Mouse (Mus musculus) macrophage (primary cell): ENCODE results near the gene Trmt61a. TPM values are rescaled to one million over a fixed set of nuclear protein-coding genes. Genes with fewer than 3 reads are reported as not detected.
A peak's percentile ranks its signal among the peaks of the same experiment; 100 is the strongest.
"Not testable (repeated sequence)": the region's sequence is repeated elsewhere in the genome, so short reads cannot be mapped to it uniquely, and the experiment has no call there.

ENCODE experiments used
- H3K27ac ChIP-seq: fragments of 350-480 bp; formaldehyde crosslinking; 2 replicates; pipeline ENCODE4 v1.9.0; 2021
- H3K36me3 ChIP-seq: fragments of 350-480 bp; formaldehyde crosslinking; 2 replicates; pipeline ENCODE4 v1.9.0; 2021; ENCODE audit errors: inconsistent target
- H3K4me3 ChIP-seq: fragments of 350-480 bp; formaldehyde crosslinking; 2 replicates; pipeline ENCODE4 v1.9.0; 2021; ENCODE audit errors: inconsistent target
- H3K79me2 ChIP-seq: fragments of 350-480 bp; formaldehyde crosslinking; 2 replicates; pipeline ENCODE4 v1.9.0; 2021; ENCODE audit errors: inconsistent target
- WGBS: methylation state at CpG from one replicate; pipeline ENCODE4 v1.1.7; 2026; ENCODE audit warnings: inconsistent platforms; ENCODE audit not compliant: missing documents; 5-methylcytosine and 5-hydroxymethylcytosine counted together
- polyA plus RNA-seq: library from polyadenylated mRNA; stranded (reverse); fragments of 250-400 nt; gene quantifications from 3 replicates; pipeline ENCODE4 v1.2.4, GENCODE M21; 2018; ENCODE audit warnings: inconsistent platforms
- total RNA-seq, 78 experiments: library from RNA; depleted of rRNA; stranded (reverse); fragments of 250-400 nt; gene quantifications; 1 replicate in 9 of 78; 2 replicates in 24 of 78; 3 replicates in 43 of 78; 4 replicates in 2 of 78; pipeline ENCODE4 v1.2.4; 2018; ENCODE audit warnings: inconsistent platforms in 56 of 78

The Trmt61a gene
- total RNA-seq (2018; cell fraction: chromatin; rRNA removed), result 10 to 100 TPM in 4 of 26 experiments, 1 to 10 TPM in 22; 1.3 to 13.3 (median 5.5) TPM
- 1 to 10 TPM; 2.4 to 8.1 (median 4.7) TPM for total RNA-seq (2018; cell fraction: cytosol; rRNA removed)
- 10 to 100 TPM in 3 of 26 experiments, 1 to 10 TPM in 23; 1.4 to 22.2 (median 4.6) TPM for total RNA-seq (2018; cell fraction: nucleus; rRNA removed)
- 3.4 to 25.1 TPM (median 4.4 TPM) in 3 replicates for polyA plus RNA-seq

DNA sequence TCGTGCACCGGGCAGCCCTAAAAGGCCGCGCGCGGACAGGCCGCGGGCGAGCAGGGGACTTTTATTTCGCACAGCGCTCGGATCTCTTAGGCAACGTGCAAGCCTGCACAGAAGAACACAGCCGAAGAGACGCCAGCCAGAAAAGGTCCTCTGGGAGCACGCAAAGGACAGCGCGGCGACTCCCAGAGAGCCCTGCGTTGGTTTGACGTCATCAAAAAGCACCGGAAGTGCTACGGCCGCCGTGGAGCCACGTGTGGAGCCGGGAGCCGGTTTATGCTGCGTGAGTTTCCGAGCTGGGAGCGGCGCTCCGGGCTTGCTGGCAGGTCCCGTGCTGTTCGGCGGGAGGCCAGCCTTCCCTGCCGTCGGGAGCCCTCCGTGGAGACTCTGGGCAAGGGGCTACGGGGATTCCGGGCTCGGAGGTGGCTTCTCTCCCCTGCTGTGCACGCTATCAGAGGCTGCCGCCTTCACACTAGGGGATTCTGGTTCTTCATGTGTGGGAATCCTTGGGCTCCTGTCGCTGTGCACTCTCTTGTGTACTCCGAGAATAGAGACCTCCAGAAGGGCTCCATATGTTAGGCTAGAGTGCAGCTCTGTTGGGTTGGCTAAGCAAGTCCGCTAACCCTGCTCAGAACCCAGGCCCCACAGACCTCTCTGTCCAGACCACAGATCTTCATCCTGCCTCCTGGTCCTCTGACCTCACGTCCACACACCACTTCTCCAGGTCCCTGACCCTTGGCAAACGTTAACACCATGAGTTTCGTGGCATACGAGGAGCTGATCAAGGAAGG is at the start of gene Trmt61a:
Gene Trmt61a (plus strand): TSS at position 224 of the 788 bp plus-strand sequence.
- peaks cover 8% of the 10 kb centered on the region; the same call in 1 of the 2 replicates for H3K36me3 ChIP-seq
- H3K4me3 ChIP-seq, result peak within 1 kb of the TSS; percentile 75
- under 1% methylated on average over 50 of the region's 51 CpGs for WGBS
- peak within 1 kb of the TSS; percentile 98 for H3K27ac ChIP-seq
- H3K79me2 ChIP-seq, result peaks cover 17% of the 10 kb centered on the region

DNA sequence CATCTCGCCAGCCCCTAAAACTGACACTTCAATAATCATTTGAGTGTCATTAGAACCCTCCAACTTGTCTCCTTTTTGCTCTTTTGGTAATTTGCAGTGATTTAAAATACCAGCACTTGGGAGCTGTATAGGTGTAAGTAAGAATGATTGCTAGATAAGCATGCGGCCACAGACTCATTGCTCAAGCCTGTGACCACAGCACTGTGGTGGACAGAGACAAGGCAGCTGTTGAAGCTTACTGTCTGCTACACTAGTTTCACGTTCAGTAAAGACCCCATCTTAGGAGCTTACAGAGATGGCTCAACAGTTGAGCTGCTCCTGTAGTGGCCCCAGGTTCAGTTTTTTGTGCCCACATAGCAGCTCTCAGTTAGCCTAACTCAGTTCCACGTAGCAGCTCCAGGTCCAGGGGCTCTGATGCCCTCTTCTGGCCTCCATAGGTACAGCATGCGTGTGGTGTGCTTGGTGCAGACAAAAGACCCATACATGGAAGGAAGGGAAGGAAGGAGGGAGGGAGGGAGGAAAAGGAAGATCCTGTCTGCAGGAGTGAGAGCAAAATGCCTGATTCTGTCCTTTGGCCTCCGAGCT is 29.8 kb upstream of the Trmt61a start:
- Histone ChIP-seq H3K79me2 (no peaks in the 10 kb centered on the region), H3K36me3 (peaks cover 55% of the 10 kb centered on the region), H3K4me3 (no peak overlapping the region), H3K27ac (no peak overlapping the region)
- 48% methylated on average over 6 of the region's 6 CpGs for WGBS

DNA sequence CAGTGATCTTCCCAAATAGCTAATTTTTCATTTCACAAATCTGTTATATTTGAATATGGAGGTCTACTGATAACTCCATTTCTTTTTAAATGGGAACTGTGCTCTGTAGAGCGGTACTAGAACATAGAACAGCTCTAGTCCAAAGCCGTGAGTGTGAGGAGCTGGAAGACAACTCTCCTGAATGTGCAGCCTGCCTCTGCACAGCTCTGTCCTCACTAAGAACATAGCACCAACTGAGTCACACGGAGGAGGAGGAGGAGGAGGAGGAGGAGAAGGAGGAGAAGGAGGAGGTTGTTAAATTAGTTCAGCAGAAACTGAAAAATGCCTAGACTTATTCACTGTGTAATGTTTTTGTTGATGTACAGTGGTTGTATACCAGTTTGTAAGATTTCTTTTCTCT is 25.0 kb upstream of the Trmt61a start:
- H3K79me2 ChIP-seq, result no peaks in the 10 kb centered on the region
- H3K27ac ChIP-seq, result no peak overlapping the region
- H3K36me3 ChIP-seq, result peaks cover 57% of the 10 kb centered on the region
- 86% methylated on average over 1 of the region's 3 CpGs for WGBS
- no peak overlapping the region for H3K4me3 ChIP-seq

DNA sequence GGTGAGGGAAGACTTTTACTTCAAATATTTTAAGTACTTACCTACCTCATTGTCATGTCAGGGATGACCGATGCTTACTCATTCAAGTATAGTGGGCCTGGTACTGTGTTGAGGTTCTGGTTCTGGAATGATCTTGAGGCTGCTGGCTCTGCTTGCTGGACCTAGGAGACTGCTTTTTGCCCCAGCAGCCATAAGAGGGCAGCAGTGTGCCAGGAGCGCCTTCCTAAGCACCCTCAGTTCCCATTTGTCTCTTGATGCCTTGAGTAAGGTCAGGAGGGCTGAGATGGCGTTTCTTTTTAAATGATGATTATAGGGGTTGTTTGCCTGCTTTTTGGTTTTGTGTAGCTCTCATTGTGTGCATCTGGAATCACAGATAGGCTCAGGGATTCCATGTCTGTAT is 24.5 kb upstream of the Trmt61a start:
- H3K79me2 ChIP-seq, result no peaks in the 10 kb centered on the region
- WGBS, result 24% methylated on average over 3 of the region's 3 CpGs
- no peak overlapping the region for H3K4me3 ChIP-seq
- H3K27ac ChIP-seq, result no peak overlapping the region
- peaks cover 57% of the 10 kb centered on the region for H3K36me3 ChIP-seq

DNA sequence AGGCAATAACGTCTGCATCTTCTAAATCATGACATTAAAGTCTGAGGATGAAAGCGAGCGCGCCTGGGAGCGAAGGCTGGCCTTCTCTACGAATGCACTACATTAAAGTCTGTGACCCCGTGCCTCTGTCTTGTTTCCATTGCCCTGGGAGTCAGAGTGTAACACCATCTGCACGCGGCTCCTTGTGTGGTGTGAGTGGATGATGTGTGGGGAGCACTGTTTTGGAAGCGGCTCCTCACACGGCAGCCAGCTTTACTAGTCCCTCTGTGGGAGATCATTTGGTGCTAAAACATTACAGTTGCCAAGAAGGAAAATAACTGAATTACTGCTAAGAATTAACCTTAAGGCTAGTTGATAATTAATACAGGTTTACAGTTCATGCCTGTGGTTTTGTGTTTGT is 22.2 kb upstream of the Trmt61a start:
- H3K27ac ChIP-seq, result no peak overlapping the region
- H3K79me2 ChIP-seq, result no peaks in the 10 kb centered on the region
- peaks cover 47% of the 10 kb centered on the region for H3K36me3 ChIP-seq
- 96% methylated on average over 11 of the region's 11 CpGs for WGBS
- no peak overlapping the region for H3K4me3 ChIP-seq

DNA sequence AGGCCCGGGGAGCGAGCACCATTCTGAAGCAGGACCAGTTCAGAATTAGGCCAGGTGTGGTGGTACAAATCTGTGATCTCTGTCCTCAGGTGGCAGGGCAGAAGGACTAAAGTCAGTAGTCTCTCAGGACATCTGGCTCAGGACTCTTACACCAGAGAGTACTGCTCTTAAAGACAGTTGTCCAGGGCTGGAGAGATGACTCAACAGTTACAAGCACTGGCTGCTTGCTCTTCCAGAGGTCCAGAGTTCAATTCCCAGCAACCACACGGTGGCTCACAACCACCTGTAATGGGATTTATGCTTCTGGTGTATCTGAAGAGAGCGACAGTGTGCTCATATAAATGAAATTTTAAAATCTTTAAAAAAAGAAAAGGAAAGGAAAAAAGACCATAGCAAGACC is 18.6 kb upstream of the Trmt61a start:
- WGBS, result 98% methylated on average over 4 of the region's 4 CpGs
- peaks cover 36% of the 10 kb centered on the region for H3K36me3 ChIP-seq
- no peaks in the 10 kb centered on the region for H3K79me2 ChIP-seq
- H3K4me3 ChIP-seq, result no peak overlapping the region
- no peak overlapping the region for H3K27ac ChIP-seq

DNA sequence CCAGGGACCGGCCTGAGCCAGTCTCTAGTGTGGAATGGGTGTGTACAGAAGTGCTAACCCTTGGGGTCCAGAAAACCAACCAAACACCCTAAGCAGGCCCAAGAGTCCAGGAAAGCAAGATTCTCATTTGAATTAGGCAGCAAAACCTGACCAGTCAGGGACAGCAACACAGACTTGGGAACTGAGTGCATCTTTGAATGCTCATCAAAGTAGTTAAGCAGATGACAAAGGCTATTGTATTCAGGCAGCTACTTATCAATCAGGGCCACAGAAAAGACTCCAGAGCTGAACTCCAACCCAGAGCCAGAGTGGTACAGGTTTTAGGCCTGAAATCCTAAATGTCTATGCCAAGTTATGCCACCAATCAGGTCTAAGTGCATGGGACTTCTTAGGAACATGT is 17.3 kb upstream of the Trmt61a start:
- WGBS, result 100% methylated on average over 1 of the region's 1 CpGs

DNA sequence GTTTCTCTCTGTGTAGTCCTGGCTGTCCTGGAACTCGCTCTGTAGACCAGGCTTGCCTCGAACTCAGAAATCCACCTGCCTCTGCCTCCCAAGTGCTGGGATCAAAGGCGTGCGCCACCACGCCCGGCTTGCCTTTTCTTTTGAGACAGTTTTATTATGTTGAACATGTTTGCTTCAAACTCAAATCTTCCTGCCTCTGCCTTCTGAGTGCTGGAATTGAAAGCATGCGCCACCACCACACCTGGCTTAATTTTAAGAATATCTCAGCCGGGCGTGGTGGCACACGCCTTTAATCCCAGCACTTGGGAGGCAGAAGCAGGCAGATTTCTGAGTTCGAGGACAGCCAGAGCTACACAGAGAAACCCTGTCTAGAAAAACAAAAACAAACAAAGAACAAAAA is 16.4 kb upstream of the Trmt61a start:
- H3K36me3 ChIP-seq, result peaks cover 15% of the 10 kb centered on the region; the same call in 1 of the 2 replicates
- 97% methylated on average over 11 of the region's 11 CpGs for WGBS

More for the DNA sequence above, 17.3 kb upstream of the Trmt61a start:
- Histone ChIP-seq H3K27ac (no peak overlapping the region), H3K4me3 (no peak overlapping the region), H3K36me3 (peaks cover 24% of the 10 kb centered on the region; the same call in 1 of the 2 replicates), H3K79me2 (no peaks in the 10 kb centered on the region)

DNA sequence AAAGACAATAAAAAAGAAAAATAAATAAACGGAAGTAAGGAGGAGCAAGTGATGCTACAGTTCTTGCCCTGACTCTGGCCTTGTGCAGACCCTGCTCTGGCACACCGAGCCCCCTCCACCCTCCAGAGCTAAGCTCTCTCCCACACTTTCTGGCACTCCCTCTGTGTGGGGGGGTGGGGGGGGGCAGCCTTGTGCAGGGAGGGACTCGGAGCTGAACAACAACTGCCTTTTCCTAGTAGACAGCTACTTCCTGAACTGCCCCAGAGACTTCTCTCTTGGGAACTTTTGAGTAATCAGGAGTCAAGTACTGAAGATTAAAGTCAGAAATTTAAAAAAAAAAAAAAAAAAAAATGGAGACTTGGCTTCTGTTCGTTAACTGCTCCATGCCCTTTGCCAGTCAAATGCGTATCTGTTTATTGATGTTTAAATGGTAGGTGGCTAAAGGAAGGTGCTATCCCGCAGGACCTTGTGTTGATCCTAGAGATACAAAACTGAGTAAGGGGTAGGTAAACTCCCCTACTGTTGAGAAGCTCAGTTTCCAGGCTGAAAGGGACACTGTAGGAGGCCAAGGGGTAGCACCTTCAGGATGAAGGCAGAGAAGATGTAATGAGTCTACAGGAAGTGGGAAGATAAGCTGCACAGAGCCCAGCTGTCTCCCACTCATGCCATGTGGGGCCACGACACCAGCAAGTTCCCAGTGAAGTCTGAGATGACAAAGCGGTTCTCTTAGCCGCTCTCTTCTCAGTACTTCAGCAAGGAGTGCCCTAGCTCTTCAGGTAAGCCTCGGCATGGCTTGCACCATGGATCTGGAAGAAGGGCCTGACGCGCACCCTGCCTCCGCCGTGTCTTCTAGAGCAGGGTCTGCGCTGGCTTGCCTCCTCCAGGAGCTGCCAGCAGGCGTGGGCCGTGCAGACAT is 14.4 kb upstream of the Trmt61a start:
- H3K36me3 ChIP-seq, result 0 out of 2 replicates have a peak, but pooled peaks cover 6% of the 10 kb centered on the region
- no peaks in the 10 kb centered on the region for H3K79me2 ChIP-seq
- H3K4me3 ChIP-seq, result no peak overlapping the region
- H3K27ac ChIP-seq, result no peak overlapping the region
- WGBS, result 87% methylated on average over 16 of the region's 17 CpGs

More for the DNA sequence above, 16.4 kb upstream of the Trmt61a start:
- not testable (repeated sequence) for H3K27ac ChIP-seq, H3K4me3 ChIP-seq, H3K79me2 ChIP-seq

DNA sequence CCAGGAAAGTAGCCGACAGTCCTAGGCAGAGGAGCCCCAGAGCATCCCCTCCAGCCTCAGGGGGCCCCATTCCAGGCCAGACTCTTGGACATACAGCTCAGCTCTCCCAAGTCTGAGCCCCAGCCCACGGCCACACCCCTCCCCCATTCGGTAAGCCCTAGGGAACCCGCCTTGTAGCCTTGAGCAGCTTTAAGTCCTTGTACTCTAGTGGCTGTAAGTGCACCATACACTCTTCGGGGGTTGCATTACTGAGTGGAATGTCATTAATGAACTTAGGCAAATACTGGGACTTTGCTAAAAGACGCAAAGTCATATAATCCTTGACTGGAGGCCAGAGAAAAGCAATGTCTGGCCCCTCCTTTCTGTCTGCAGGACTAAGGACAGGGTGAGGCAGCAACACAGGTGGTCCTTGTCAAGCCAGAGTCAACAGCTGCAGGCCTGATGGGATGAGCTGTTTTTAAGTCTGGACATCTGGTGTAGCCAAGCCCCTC is 13.7 kb upstream of the Trmt61a start:
- Histone ChIP-seq H3K36me3 (0 out of 2 replicates have a peak, but pooled peaks cover under 1% of the 10 kb centered on the region), H3K27ac (no peak overlapping the region), H3K4me3 (no peak overlapping the region), H3K79me2 (no peaks in the 10 kb centered on the region)
- WGBS, result 88% methylated on average over 6 of the region's 6 CpGs

DNA sequence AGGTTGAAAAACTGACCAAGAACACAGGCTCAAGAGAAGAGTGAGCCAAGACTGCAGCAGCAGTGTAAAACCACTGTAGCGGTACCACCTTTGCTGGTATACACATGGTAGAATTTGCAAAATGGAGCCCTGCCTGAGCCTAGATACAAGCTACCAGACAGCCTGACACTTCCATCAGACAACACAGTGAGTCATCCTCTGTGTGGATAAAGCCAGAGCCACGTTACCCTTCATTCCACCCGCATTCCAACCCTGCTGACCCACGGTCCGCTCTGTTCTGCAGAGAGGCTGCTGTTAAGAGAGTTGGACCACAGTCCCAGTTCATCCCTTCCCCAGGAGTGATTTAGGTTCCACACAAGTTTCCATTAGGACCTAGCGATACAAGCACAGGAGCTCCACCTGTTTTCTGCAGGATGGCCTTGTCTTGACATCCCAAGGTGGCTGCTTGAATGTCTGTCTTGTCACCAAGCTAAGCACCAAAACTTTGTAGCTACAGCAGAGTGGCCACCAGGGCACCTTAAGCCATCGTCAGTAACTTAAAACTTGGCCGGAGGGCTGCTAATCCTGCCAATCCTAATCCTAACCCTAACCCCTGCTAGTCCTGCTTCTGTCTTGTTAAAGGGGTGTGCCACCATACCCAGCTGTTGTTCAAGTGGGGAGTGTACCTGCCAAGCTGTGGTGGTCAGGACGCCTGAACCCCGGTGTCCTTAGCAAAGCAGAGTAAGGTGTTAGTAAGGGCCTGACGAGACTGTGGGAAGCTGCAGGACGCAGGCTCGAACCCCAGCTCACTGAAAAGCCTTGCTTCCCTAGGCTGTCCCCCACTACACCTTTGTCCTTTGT is 12.6 kb upstream of the Trmt61a start:
- Histone ChIP-seq H3K36me3 (no peaks in the 10 kb centered on the region), H3K27ac (no peak overlapping the region), H3K4me3 (no peak overlapping the region), H3K79me2 (peaks cover 4% of the 10 kb centered on the region)
- 98% methylated on average over 13 of the region's 13 CpGs for WGBS

DNA sequence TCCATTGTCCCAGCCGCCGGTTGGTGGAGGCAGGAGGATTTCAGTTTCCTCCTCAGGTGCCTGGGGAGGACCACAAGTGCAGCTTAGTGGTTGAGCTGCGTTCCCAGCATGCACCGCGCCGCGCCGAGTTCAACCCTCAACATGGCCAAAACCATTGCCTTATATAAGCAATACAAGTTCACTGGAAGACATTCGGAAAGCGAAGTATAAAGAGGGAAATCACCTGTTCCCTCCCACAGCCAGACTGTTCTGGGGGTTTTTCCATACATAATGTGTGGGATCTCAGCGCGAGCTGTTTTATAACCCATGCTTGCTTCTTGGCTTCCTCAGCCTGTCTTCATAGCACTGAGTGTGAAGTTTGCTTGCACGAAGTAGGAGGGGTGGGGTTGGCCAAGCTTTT is 11.5 kb upstream of the Trmt61a start:
- Histone ChIP-seq H3K27ac (no peak overlapping the region), H3K36me3 (no peaks in the 10 kb centered on the region), H3K4me3 (no peak overlapping the region), H3K79me2 (peaks cover 15% of the 10 kb centered on the region)
- 78% methylated on average over 13 of the region's 13 CpGs for whole genome bisulfite sequencing

DNA sequence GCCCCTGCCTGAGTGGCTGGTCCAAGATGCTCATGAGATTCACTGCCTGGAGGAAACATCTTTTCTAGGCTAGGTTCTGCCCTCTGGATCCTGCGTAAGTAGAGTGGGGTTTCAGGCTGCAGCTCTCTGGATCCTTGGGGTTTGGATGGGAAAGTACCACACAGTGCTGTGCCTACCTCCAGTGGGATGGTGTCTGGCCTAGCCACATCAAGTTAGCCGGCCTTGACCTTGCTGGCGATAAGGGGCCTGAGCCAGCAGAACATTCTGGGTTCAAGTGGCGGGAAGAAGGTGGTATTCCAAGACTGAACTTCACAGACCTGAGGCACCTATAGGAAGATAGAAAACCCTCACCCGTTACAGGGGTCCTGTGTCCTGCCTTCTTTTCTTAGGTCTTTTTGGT is 10.5 kb upstream of the Trmt61a start:
- 93% methylated on average over 5 of the region's 5 CpGs for WGBS
- H3K36me3 ChIP-seq, result no peaks in the 10 kb centered on the region
- peaks cover 22% of the 10 kb centered on the region for H3K79me2 ChIP-seq
- H3K4me3 ChIP-seq, result no peak overlapping the region
- no peak overlapping the region for H3K27ac ChIP-seq
